Mouse (Mus musculus) hindbrain, embryonic 15.5 days (tissue): ENCODE data around the gene Tmem222. TPM values are rescaled to one million over a fixed set of nuclear protein-coding genes. Genes with fewer than 3 reads are reported as not detected.

Experiments
- ATAC-seq: fragments of 200-750 bp; cut with Nextera tagmentation; 2 replicates; pipeline ENCODE4 v1.8.0; 2017; ENCODE audit warnings: low read depth, moderate number of reproducible peaks, moderate TSS enrichment; ENCODE audit not compliant: low FRiP score
- H3K27ac ChIP-seq: fragments of 300-500 bp; sonication (generic); replicated peaks from 2 replicates; pipeline ENCODE4 v1.5.1; 2015; ENCODE audit warnings: mild to moderate bottlenecking, inconsistent platforms
- H3K27me3 ChIP-seq: fragments of 300-500 bp; sonication (generic); 2 replicates; pipeline ENCODE4 v1.6.1; 2015; ENCODE audit warnings: control low read depth, inconsistent platforms
- H3K36me3 ChIP-seq: fragments of 300-500 bp; sonication (generic); 2 replicates; pipeline ENCODE4 v1.6.1; 2015; ENCODE audit warnings: control low read depth, inconsistent platforms
- H3K4me1 ChIP-seq: fragments of 300-500 bp; sonication (generic); replicated peaks from 2 replicates; pipeline ENCODE4 v1.6.1; 2015; ENCODE audit warnings: control low read depth, inconsistent platforms
- H3K4me2 ChIP-seq: fragments of 300-500 bp; sonication (generic); 2 replicates; pipeline ENCODE4 v1.6.1; 2015; ENCODE audit warnings: moderate library complexity, mild to moderate bottlenecking, inconsistent platforms
- H3K4me3 ChIP-seq: fragments of 300-500 bp; sonication (generic); 2 replicates; pipeline ENCODE4 v1.5.1; 2015; ENCODE audit warnings: mild to moderate bottlenecking, inconsistent platforms
- H3K9ac ChIP-seq: fragments of 300-500 bp; sonication (generic); 2 replicates; pipeline ENCODE4 v1.6.1; 2015; ENCODE audit warnings: inconsistent platforms
- H3K9me3 ChIP-seq: fragments of 300-500 bp; sonication (generic); 2 replicates; pipeline ENCODE4 v1.6.1; 2016; ENCODE audit warnings: control low read depth, inconsistent platforms
- WGBS: fragments of 180-500 bp; shearing (Covaris S2); methylation state at CpG from one replicate; pipeline ENCODE4 v1.1.7; 2015; 5-methylcytosine and 5-hydroxymethylcytosine counted together
- polyA plus RNA-seq: library from polyadenylated mRNA; unstranded; fragments of >200 nt; fragmentation: Nextera tagmentation; extraction: Ambion mirVana; gene quantifications from 2 replicates; pipeline ENCODE4 v1.2.1, GENCODE M21; 2015

Gene Tmem222
- polyA plus RNA-seq, 1 experiment from 2014 or later: 121 TPM

- no peak overlapping the region for H3K27ac ChIP-seq
- H3K4me3 ChIP-seq: no peak overlapping the region
- 43% methylated on average over 8 of the region's 8 CpGs for WGBS
- H3K4me1 ChIP-seq: no peaks in the 10 kb centered on the region
- H3K36me3 ChIP-seq: no peaks in the 10 kb centered on the region
- no peak overlapping the region for H3K9ac ChIP-seq
- H3K4me2 ChIP-seq: no peak overlapping the region
- no peaks in the 10 kb centered on the region for H3K9me3 ChIP-seq
- H3K27me3 ChIP-seq: no peaks in the 10 kb centered on the region
- no peak for ATAC-seq
These were observed 50.0 kb downstream of the Tmem222 start for GRCm38 (mm10) chr4:133227636-133228035.

- no peaks in the 10 kb centered on the region for H3K36me3 ChIP-seq
- H3K9me3 ChIP-seq: no peaks in the 10 kb centered on the region
- no peak overlapping the region for H3K4me3 ChIP-seq
- H3K4me1 ChIP-seq: no peaks in the 10 kb centered on the region
- H3K4me2 ChIP-seq: no peak overlapping the region
- WGBS: 71% methylated on average over 10 of the region's 10 CpGs
- H3K9ac ChIP-seq: no peak overlapping the region
- H3K27ac ChIP-seq: no peak overlapping the region
- peaks cover 12% of the 10 kb centered on the region; the same call in 1 of the 2 replicates for H3K27me3 ChIP-seq
- ATAC-seq: no peak
These were observed 51.5 kb downstream of the Tmem222 start for GRCm38 (mm10) chr4:133226073-133226472.

- H3K4me1 ChIP-seq: peaks cover 6% of the 10 kb centered on the region
- H3K36me3 ChIP-seq: no peaks in the 10 kb centered on the region
- 44% methylated on average over 5 of the region's 5 CpGs for WGBS
- no peak overlapping the region for H3K4me2 ChIP-seq
- H3K9me3 ChIP-seq: no peaks in the 10 kb centered on the region
- no peak overlapping the region for H3K27ac ChIP-seq
- no peak overlapping the region for H3K9ac ChIP-seq
- no peak overlapping the region for H3K4me3 ChIP-seq
- no peak for ATAC-seq
- peaks cover 20% of the 10 kb centered on the region for H3K27me3 ChIP-seq
These were observed 53.7 kb downstream of the Tmem222 start for GRCm38 (mm10) chr4:133223875-133224274.

GRCm38 (mm10) chr4:133221701-133222100, 55.9 kb downstream of the Tmem222 start:
- H3K9me3 ChIP-seq: no peaks in the 10 kb centered on the region
- H3K4me3 ChIP-seq: no peak overlapping the region

GRCm38 (mm10) chr4:133220656-133221055, 56.9 kb downstream of the Tmem222 start:
- H3K27ac ChIP-seq: no peak overlapping the region
- no peaks in the 10 kb centered on the region for H3K9me3 ChIP-seq
- 3% methylated on average over 25 of the region's 25 CpGs for WGBS
- peak overlapping the region; percentile 58 for H3K4me2 ChIP-seq
- no peaks in the 10 kb centered on the region for H3K36me3 ChIP-seq
- H3K9ac ChIP-seq: peak overlapping the region; percentile 1; the same call in 1 of the 2 replicates
- H3K4me3 ChIP-seq: peak overlapping the region; percentile 33
- ATAC-seq: no peak
- peaks cover 6% of the 10 kb centered on the region for H3K4me1 ChIP-seq
- H3K27me3 ChIP-seq: peaks cover 23% of the 10 kb centered on the region

More at GRCm38 (mm10) chr4:133221701-133222100, 55.9 kb downstream of the Tmem222 start:
- Histone ChIP-seq H3K27me3 (peaks cover 23% of the 10 kb centered on the region), H3K4me1 (peaks cover 6% of the 10 kb centered on the region), H3K4me2 (no peak overlapping the region), H3K36me3 (no peaks in the 10 kb centered on the region), H3K27ac (no peak overlapping the region), H3K9ac (no peak overlapping the region)
- WGBS: 85% methylated on average over 8 of the region's 8 CpGs
- ATAC-seq: no peak

GRCm38 (mm10) chr4:133218745-133219144, 58.8 kb downstream of the Tmem222 start:
- H3K27me3 ChIP-seq: peaks cover 34% of the 10 kb centered on the region
- H3K4me1 ChIP-seq: peaks cover 8% of the 10 kb centered on the region
- no peak overlapping the region for H3K4me2 ChIP-seq
- no peaks in the 10 kb centered on the region for H3K36me3 ChIP-seq
- no peak overlapping the region for H3K27ac ChIP-seq
- no peaks in the 10 kb centered on the region for H3K9me3 ChIP-seq
- H3K9ac ChIP-seq: no peak overlapping the region
- WGBS: 93% methylated on average over 3 of the region's 3 CpGs
- no peak overlapping the region for H3K4me3 ChIP-seq
- no peak for ATAC-seq

GRCm38 (mm10) chr4:133217641-133218040, 60.0 kb downstream of the Tmem222 start:
- no peak for ATAC-seq
- Histone ChIP-seq H3K27ac (no peak overlapping the region), H3K4me3 (no peak overlapping the region), H3K4me1 (peaks cover 19% of the 10 kb centered on the region), H3K27me3 (peaks cover 34% of the 10 kb centered on the region), H3K4me2 (no peak overlapping the region), H3K36me3 (no peaks in the 10 kb centered on the region), H3K9ac (no peak overlapping the region), H3K9me3 (no peaks in the 10 kb centered on the region)
- WGBS: 3% methylated on average over 5 of the region's 5 CpGs

Other genes starting within 250 kb of the Tmem222 start
- gene Wasf2, start 147.3 kb downstream of the Tmem222 start, polyA plus RNA-seq: 30.3 and 31.1 TPM in 2 replicates
- 3.0 and 4.5 TPM in 2 replicates for gene Cd164l2, start 65.7 kb downstream of the Tmem222 start, polyA plus RNA-seq
- 1.6 and 2.7 TPM in 2 replicates for gene Gpr3, start 65.3 kb downstream of the Tmem222 start, polyA plus RNA-seq
- gene Map3k6, start 37.0 kb downstream of the Tmem222 start, polyA plus RNA-seq: 1.8 and 2.2 TPM in 2 replicates
- 0.32 and 0.35 TPM in 2 replicates for gene Sytl1, start 14.7 kb downstream of the Tmem222 start, polyA plus RNA-seq
- gene Wdtc1, start 75.7 kb upstream of the Tmem222 start, polyA plus RNA-seq: 22.7 and 24.0 TPM in 2 replicates
- gene Slc9a1, start 91.9 kb upstream of the Tmem222 start, polyA plus RNA-seq: 8.1 and 10.1 TPM in 2 replicates
- gene Tent5b, start 202.3 kb upstream of the Tmem222 start, polyA plus RNA-seq: 0.49 and 0.58 TPM in 2 replicates
- 10.8 and 10.9 TPM in 2 replicates for gene Trnp1, start 220.8 kb upstream of the Tmem222 start, polyA plus RNA-seq
- 0.39 and 0.74 TPM in 2 replicates for gene Kdf1, start 241.2 kb upstream of the Tmem222 start, polyA plus RNA-seq